Mouse (Mus musculus) ES-Bruce4 (cell line): ENCODE data around the gene Med20.
A peak's percentile ranks its signal among the peaks of the same experiment; 100 is the strongest.

Experiments used
- CTCF ChIP-seq: IDR thresholded peaks from one replicate; pipeline ENCODE4 v1.8.1; 2011; ENCODE audit warnings: low read depth, low read length
- EP300 ChIP-seq: IDR thresholded peaks from 2 replicates; pipeline ENCODE4 v1.6.1; 2011; ENCODE audit warnings: low read depth, low read length; ENCODE audit not compliant: insufficient read depth
- POLR2A ChIP-seq: IDR thresholded peaks from one replicate; pipeline ENCODE4 v1.8.1; 2011; ENCODE audit warnings: low read length; ENCODE audit not compliant: insufficient read depth

- no peak for TF ChIP-seq CTCF
- no peak for TF ChIP-seq POLR2A
- TF ChIP-seq EP300, result 0 out of 2 replicates have a peak, but pooled peaks have one; percentile 32
Measured at GRCm38 (mm10) chr17:47594183-47594968, 17.0 kb upstream of the Med20 start.
